Mouse (Mus musculus): ENCODE measurements at regions not wholly inside any gene's neighbourhood (a gene's known extent, or its start where the extent isn't known, plus 50 kb on each side); places are given as distances from the start of the nearest gene placed in this dataset.
A peak's percentile ranks its signal among the peaks of the same experiment; 100 is the strongest.

- Histone ChIP-seq H3K4me3 (replicated peaks; ENCODE audit: low read length) (no peak overlapping the region), H3K4me2 (ENCODE audit: low read depth, low read length) (no peak overlapping the region), H3K9me3 (replicated peaks; ENCODE audit: control insufficient read depth, low read length) (no peaks in the 10 kb centered on the region), H3K9ac (ENCODE audit: low read length) (no peak overlapping the region), H3K27ac (ENCODE audit: low read length) (no peak overlapping the region), H3K36me3 (ENCODE audit: control insufficient read depth, insufficient read depth, low read length) (no peaks in the 10 kb centered on the region), H3K4me1 (ENCODE audit: control insufficient read depth, insufficient read depth, low read length) (no peaks in the 10 kb centered on the region), H3K27me3 (ENCODE audit: control insufficient read depth, insufficient read depth, low read length) (no peaks in the 10 kb centered on the region)
- no peak for ATAC-seq (ENCODE audit: insufficient read depth, low FRiP score)
These were observed 101.5 kb upstream of the Cypt1 start for GRCm38 (mm10) chrX:16421159-16421558.

- Histone ChIP-seq H3K27me3 (ENCODE audit: control insufficient read depth, insufficient read depth, low read length) (no peaks in the 10 kb centered on the region), H3K9ac (ENCODE audit: low read length) (no peak overlapping the region), H3K27ac (ENCODE audit: low read length) (no peak overlapping the region), H3K9me3 (replicated peaks; ENCODE audit: control insufficient read depth, low read length) (no peaks in the 10 kb centered on the region), H3K4me3 (replicated peaks; ENCODE audit: low read length) (no peak overlapping the region), H3K4me2 (ENCODE audit: low read depth, low read length) (no peak overlapping the region), H3K36me3 (ENCODE audit: control insufficient read depth, insufficient read depth, low read length) (no peaks in the 10 kb centered on the region), H3K4me1 (ENCODE audit: control insufficient read depth, insufficient read depth, low read length) (no peaks in the 10 kb centered on the region)
- no peak for ATAC-seq (ENCODE audit: insufficient read depth, low FRiP score)
These were observed 101.0 kb upstream of the Cypt1 start for GRCm38 (mm10) chrX:16421663-16422062.

- H3K4me3 ChIP-seq (replicated peaks; ENCODE audit: low read length) = no peak overlapping the region
- WGBS = 83% methylated on average over 1 of the region's 1 CpGs
- no peak overlapping the region for H3K9ac ChIP-seq (ENCODE audit: low read length)
- H3K27ac ChIP-seq (ENCODE audit: low read length) = no peak overlapping the region
- H3K36me3 ChIP-seq (ENCODE audit: control insufficient read depth, insufficient read depth, low read length) = no peaks in the 10 kb centered on the region
- no peaks in the 10 kb centered on the region for H3K9me3 ChIP-seq (replicated peaks; ENCODE audit: control insufficient read depth, low read length)
- no peaks in the 10 kb centered on the region for H3K27me3 ChIP-seq (ENCODE audit: control insufficient read depth, insufficient read depth, low read length)
- no peak overlapping the region for H3K4me2 ChIP-seq (ENCODE audit: low read depth, low read length)
- no peaks in the 10 kb centered on the region for H3K4me1 ChIP-seq (ENCODE audit: control insufficient read depth, insufficient read depth, low read length)
- ATAC-seq (ENCODE audit: insufficient read depth, low FRiP score) = no peak
These were observed 84.6 kb upstream of the Cypt1 start for GRCm38 (mm10) chrX:16438088-16438487.

DNA sequence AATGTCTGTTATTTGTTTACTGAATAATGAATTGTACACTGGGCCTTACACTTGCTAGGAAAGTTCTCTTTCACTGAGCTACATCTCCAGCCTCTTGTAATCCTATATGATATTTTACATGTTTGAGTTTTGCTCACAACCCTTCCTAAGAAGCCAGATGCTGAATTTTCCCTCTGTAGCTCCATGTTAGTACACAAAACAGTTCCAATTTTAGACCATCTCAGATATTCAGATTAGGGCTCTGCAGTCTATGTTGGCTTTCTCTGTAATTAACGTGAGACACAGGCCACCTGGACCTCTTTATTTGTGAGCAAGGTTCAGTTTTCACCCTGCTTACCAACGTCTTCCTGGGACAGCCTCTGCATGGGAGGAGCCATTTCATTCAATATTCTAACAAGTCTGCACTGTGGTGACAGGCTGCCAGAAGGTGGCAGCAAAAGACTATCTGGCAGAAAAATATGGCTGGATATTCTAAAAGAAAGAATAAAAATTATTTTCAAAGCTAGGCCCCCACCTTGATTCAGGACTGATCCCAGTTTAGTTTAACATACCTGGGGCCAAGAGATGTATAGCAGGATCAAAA lies 72.1 kb upstream of the Cypt1 start:
- WGBS = 3% methylated on average over 2 of the region's 2 CpGs
- H3K27me3 ChIP-seq (ENCODE audit: control insufficient read depth, insufficient read depth, low read length) = no peaks in the 10 kb centered on the region
- ATAC-seq (ENCODE audit: insufficient read depth, low FRiP score) = no peak

More for the DNA sequence above, 72.1 kb upstream of the Cypt1 start:
- no peaks in the 10 kb centered on the region for H3K9me3 ChIP-seq (replicated peaks; ENCODE audit: control insufficient read depth, low read length)
- H3K4me3 ChIP-seq (replicated peaks; ENCODE audit: low read length) = no peak overlapping the region
- H3K36me3 ChIP-seq (ENCODE audit: control insufficient read depth, insufficient read depth, low read length) = no peaks in the 10 kb centered on the region
- 0 out of 2 replicates have a peak overlapping the region, but pooled peaks have one; percentile 27 for H3K4me2 ChIP-seq (ENCODE audit: low read depth, low read length)
- H3K9ac ChIP-seq (ENCODE audit: low read length) = no peak overlapping the region
- H3K4me1 ChIP-seq (ENCODE audit: control insufficient read depth, insufficient read depth, low read length) = no peaks in the 10 kb centered on the region
- no peak overlapping the region for H3K27ac ChIP-seq (ENCODE audit: low read length)
